Mouse (Mus musculus) heart, adult 2 months (tissue): ENCODE results near the gene Krtap4-8.
"Not testable (repeated sequence)": the region's sequence is repeated elsewhere in the genome, so short reads cannot be mapped to it uniquely, and the experiment has no call there.

ENCODE experiments used
- CTCF ChIP-seq: fragments of 200-600 bp; IDR thresholded peaks from 2 replicates; pipeline ENCODE4 v1.8.1; 2022; ENCODE audit warnings: antibody characterized with exemption, mild to moderate bottlenecking, moderate library complexity
- EP300 ChIP-seq: fragments of 200-500 bp; IDR thresholded peaks from 2 replicates; pipeline ENCODE4 v1.6.1; 2011; ENCODE audit warnings: low read depth, low read length, control low read depth; ENCODE audit not compliant: insufficient read depth
- POLR2A ChIP-seq: fragments of 200-500 bp; IDR thresholded peaks from 2 replicates; pipeline ENCODE4 v1.6.1; 2011; ENCODE audit warnings: mild to moderate bottlenecking, low read depth, low read length, control low read depth; ENCODE audit not compliant: insufficient read depth

DNA sequence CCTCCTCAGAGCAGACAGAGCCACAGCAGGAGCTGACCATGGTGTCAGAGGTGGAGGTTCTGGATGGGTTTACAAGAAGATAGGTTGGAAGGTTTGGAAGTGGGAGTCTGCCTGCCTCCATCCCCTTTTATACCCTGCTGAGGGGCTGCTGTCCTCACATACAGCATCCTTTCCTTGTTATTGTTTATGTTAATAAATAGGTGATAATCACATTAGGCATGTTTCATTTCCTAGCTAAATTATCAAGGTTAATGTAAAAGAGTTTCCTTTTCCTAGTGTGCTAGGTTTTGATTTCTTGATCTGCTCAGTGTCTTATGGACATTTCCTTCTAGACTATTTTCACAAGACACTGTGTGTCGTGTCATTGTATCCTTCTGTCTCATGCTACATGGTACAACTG, 18.3 kb upstream of the Krtap4-8 start, which contains the start of gene Gm11569:
- not testable (repeated sequence) for TF ChIP-seq EP300, CTCF, POLR2A
